Mouse (Mus musculus): ENCODE measurements at regions not wholly inside any gene's neighbourhood (a gene's known extent, or its start where the extent isn't known, plus 50 kb on each side); places are given as distances from the start of the nearest gene placed in this dataset.

- DNase-seq (ENCODE audit: low read depth), result no peak
Observed at GRCm38 (mm10) chr19:15052642-15053239, 454.9 kb upstream of the Tle4 start.

GRCm38 (mm10) chr19:15047896-15048295, 450.0 kb upstream of the Tle4 start:
- no peak for DNase-seq (ENCODE audit: low read depth)

- DNase-seq (ENCODE audit: low read depth), result peak; percentile 20
Observed at GRCm38 (mm10) chr19:15047306-15047868, 449.5 kb upstream of the Tle4 start.

- no peak for DNase-seq (ENCODE audit: low read depth)
Observed at GRCm38 (mm10) chr19:15035554-15035953, 437.7 kb upstream of the Tle4 start.

GRCm38 (mm10) chr19:15033921-15034320, 436.1 kb upstream of the Tle4 start:
- DNase-seq (ENCODE audit: low read depth), result no peak

GRCm38 (mm10) chr19:15033396-15033795, 435.5 kb upstream of the Tle4 start:
- DNase-seq (ENCODE audit: low read depth), result no peak

- no peak for DNase-seq (ENCODE audit: low read depth)
Observed at GRCm38 (mm10) chr19:15032297-15032947, 434.6 kb upstream of the Tle4 start.

- DNase-seq (ENCODE audit: low read depth), result no peak
Observed at GRCm38 (mm10) chr19:15031483-15031882, 433.6 kb upstream of the Tle4 start.

GRCm38 (mm10) chr19:15003596-15003995, 405.7 kb upstream of the Tle4 start:
- peak; percentile 72 for DNase-seq (ENCODE audit: low read depth)

GRCm38 (mm10) chr19:14993344-14993743, 395.5 kb upstream of the Tle4 start:
- DNase-seq (ENCODE audit: low read depth), result peak; percentile 37

- no peak for DNase-seq (ENCODE audit: low read depth)
Observed at GRCm38 (mm10) chr19:14970161-14970560, 372.3 kb upstream of the Tle4 start.

GRCm38 (mm10) chr19:14968283-14968682, 370.4 kb upstream of the Tle4 start:
- no peak for DNase-seq (ENCODE audit: low read depth)

GRCm38 (mm10) chr19:14957727-14958126, 359.9 kb upstream of the Tle4 start:
- DNase-seq (ENCODE audit: low read depth), result no peak

GRCm38 (mm10) chr19:14957154-14957553, 359.3 kb upstream of the Tle4 start:
- DNase-seq (ENCODE audit: low read depth), result no peak

GRCm38 (mm10) chr19:14956392-14956791, 358.5 kb upstream of the Tle4 start:
- no peak for DNase-seq (ENCODE audit: low read depth)

- no peak for DNase-seq (ENCODE audit: low read depth)
Observed at GRCm38 (mm10) chr19:14955969-14956368, 358.1 kb upstream of the Tle4 start.

- DNase-seq (ENCODE audit: low read depth), result no peak
Observed at GRCm38 (mm10) chr19:14940207-14940952, 342.5 kb upstream of the Tle4 start.

GRCm38 (mm10) chr19:14922238-14922637, 324.4 kb upstream of the Tle4 start:
- no peak for DNase-seq (ENCODE audit: low read depth)

GRCm38 (mm10) chr19:14911056-14911850, 313.4 kb upstream of the Tle4 start:
- DNase-seq (ENCODE audit: low read depth), result no peak

- no peak for DNase-seq (ENCODE audit: low read depth)
Observed at GRCm38 (mm10) chr19:14894875-14895274, 297.0 kb upstream of the Tle4 start.

GRCm38 (mm10) chr19:14892390-14892758, 294.5 kb upstream of the Tle4 start:
- no peak for DNase-seq (ENCODE audit: low read depth)
